Mouse (Mus musculus): ENCODE measurements around the gene Med25. TPM values are rescaled to one million over a fixed set of nuclear protein-coding genes. Genes with fewer than 3 reads are reported as not detected.

Med25 gene
- total RNA-seq, 2 experiments from 2014 or later: 106 to 111 TPM

Small RNA genes lying within 50 kb of the gene (microRNA-seq; reads per million reads assigned to microRNA genes)
- gene Mir707: 0 reads per million in 2 experiments

Other genes with a start within 250 kb of the Med25 start
- gene Myh14, start 221.9 kb downstream of the Med25 start, total RNA-seq (2021): 10 to 100 TPM; 20.9 to 24.6 TPM
- not detected for gene Izumo2, start 184.0 kb downstream of the Med25 start, total RNA-seq (2021)
- gene Vrk3, start 144.3 kb downstream of the Med25 start, total RNA-seq (2021): 10 to 100 TPM; 31.8 to 33.4 TPM
- gene Zfp473, start 141.7 kb downstream of the Med25 start, total RNA-seq (2021): under 1 TPM; 0.24 to 0.25 TPM
- 10 to 100 TPM; 29.6 to 36.7 TPM for gene Nup62, start 76.6 kb downstream of the Med25 start, total RNA-seq (2021)
- gene Il4i1, start 76.3 kb downstream of the Med25 start, total RNA-seq (2021): 1 to 10 TPM; 1.5 to 1.8 TPM
- 10 to 100 TPM; 27.3 to 28.4 TPM for gene Atf5, start 76.1 kb downstream of the Med25 start, total RNA-seq (2021)
- gene Akt1s1, start 43.7 kb downstream of the Med25 start, total RNA-seq (2021): 10 to 100 TPM; 81.6 to 89.7 TPM
- gene Tbc1d17, start 43.6 kb downstream of the Med25 start, total RNA-seq (2021): 10 to 100 TPM; 46.2 to 54.2 TPM
- 10 to 100 TPM; 32.3 to 33.3 TPM for gene Pnkp, start 35.6 kb downstream of the Med25 start, total RNA-seq (2021)
- gene Ptov1, start 22.9 kb downstream of the Med25 start, total RNA-seq (2021): 100 to 1,000 TPM; 272 to 295 TPM
- gene Fuz, start 3.4 kb upstream of the Med25 start, total RNA-seq (2021): 10 to 100 TPM; 21.0 to 21.4 TPM
- 100 to 1,000 TPM; 310 to 327 TPM for gene Ap2a1, start 36.8 kb upstream of the Med25 start, total RNA-seq (2021)
- gene Tsks, start 50.5 kb upstream of the Med25 start, total RNA-seq (2021): under 1 TPM in 1 of 2 experiments, not detected in 1; 0.69 TPM
- 100 to 1,000 TPM; 115 to 116 TPM for gene Cpt1c, start 82.1 kb upstream of the Med25 start, total RNA-seq (2021)
- 100 to 1,000 TPM; 163 to 195 TPM for gene Prmt1, start 93.9 kb upstream of the Med25 start, total RNA-seq (2021)
- 10 to 100 TPM; 33.8 to 46.5 TPM for gene Irf3, start 104.9 kb upstream of the Med25 start, total RNA-seq (2021)
- gene Bcl2l12, start 106.0 kb upstream of the Med25 start, total RNA-seq (2021): 1 to 10 TPM; 2.0 to 3.9 TPM
- 100 to 1,000 TPM; 153 to 158 TPM for gene Scaf1, start 123.7 kb upstream of the Med25 start, total RNA-seq (2021)
- gene Rras, start 125.2 kb upstream of the Med25 start, total RNA-seq (2021): 10 to 100 TPM; 12.1 to 16.2 TPM
- 10 to 100 TPM; 67.3 to 67.9 TPM for gene Prr12, start 160.2 kb upstream of the Med25 start, total RNA-seq (2021)
- 10 to 100 TPM; 49.2 to 55.4 TPM for gene Nosip, start 169.7 kb upstream of the Med25 start, total RNA-seq (2021)
- 1 to 10 TPM; 5.3 to 7.4 TPM for gene Prrg2, start 170.0 kb upstream of the Med25 start, total RNA-seq (2021)
- 10 to 100 TPM; 10.3 to 13.8 TPM for gene Rcn3, start 199.5 kb upstream of the Med25 start, total RNA-seq (2021)
- 10 to 100 TPM; 17.1 to 20.9 TPM for gene Fcgrt, start 211.1 kb upstream of the Med25 start, total RNA-seq (2021)
- 100 to 1,000 TPM; 427 to 461 TPM for gene Rps11, start 231.7 kb upstream of the Med25 start, total RNA-seq (2021)
- gene Rpl13a, start 236.0 kb upstream of the Med25 start, total RNA-seq (2021): 100 to 1,000 TPM; 736 to 824 TPM
- gene Gm45713, start 243.5 kb upstream of the Med25 start, total RNA-seq (2021): under 1 TPM in 1 of 2 experiments, not detected in 1; 0.39 TPM
- gene Flt3l, start 243.7 kb upstream of the Med25 start, total RNA-seq (2021): 1 to 10 TPM; 4.5 to 5.8 TPM

Measured in layer of hippocampus, postnatal 14 days (tissue).